Mouse (Mus musculus) E14TG2a.4 (cell line): ENCODE data around the gene 4930470P17Rik.
A peak's percentile ranks its signal among the peaks of the same experiment; 100 is the strongest.
"Not testable (repeated sequence)": the region's sequence is repeated elsewhere in the genome, so short reads cannot be mapped to it uniquely, and the experiment has no call there.

Source experiments
- CTCF ChIP-seq: conservative IDR thresholded peaks from 2 replicates; pipeline ENCODE4 v1.5.1; 2014; ENCODE audit warnings: low read length
- NANOG ChIP-seq: IDR thresholded peaks from 2 replicates; pipeline ENCODE4 v1.6.1; 2014; ENCODE audit warnings: borderline replicate concordance, low read length, mixed read lengths
- POU5F1 ChIP-seq: IDR thresholded peaks from 2 replicates; pipeline ENCODE4 v1.6.1; 2014; ENCODE audit warnings: low read length, borderline replicate concordance

DNA sequence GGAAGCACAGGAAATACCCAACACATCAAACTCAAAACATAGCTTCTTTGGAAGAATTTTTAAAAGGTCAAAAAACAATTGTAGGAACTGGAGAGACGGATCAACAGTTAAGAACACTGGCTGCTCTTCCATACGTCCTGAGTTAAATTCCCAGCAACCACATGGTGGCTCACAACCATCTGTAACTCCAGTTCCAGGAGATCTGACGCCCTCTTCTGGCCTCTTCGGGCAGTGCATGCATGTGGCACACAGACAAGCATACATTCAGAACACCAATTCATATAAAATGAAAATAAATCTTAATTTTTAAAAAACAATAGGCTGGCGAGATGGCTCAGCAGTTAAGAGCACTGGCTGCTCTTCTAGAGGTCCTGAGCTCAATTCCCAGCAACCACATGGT, 10.0 kb upstream of the 4930470P17Rik start:
- peak; percentile 34 for TF ChIP-seq CTCF
- not testable (repeated sequence) for TF ChIP-seq POU5F1, NANOG
